Mouse (Mus musculus) CH12.LX (cell line): ENCODE measurements at regions not wholly inside any gene's neighbourhood (a gene's known extent, or its start where the extent isn't known, plus 50 kb on each side); places are given as distances from the start of the nearest gene placed in this dataset.

Source experiments
- CTCF ChIP-seq, 2 experiments: IDR thresholded peaks in 1 of 2; conservative IDR thresholded peaks in 1 of 2; 2 replicates each; pipeline ENCODE4 v1.5.1; 2011 to 2012; ENCODE audit warnings: low read depth in 2 of 2, low read length in 2 of 2, improper control_type of control experiment in 1 of 2, inconsistent platforms in 1 of 2, mild to moderate bottlenecking in 1 of 2, moderate library complexity in 1 of 2
- EP300 ChIP-seq: IDR thresholded peaks from 2 replicates; pipeline ENCODE4 v1.6.1; 2011; ENCODE audit warnings: low read length, improper control_type of control experiment
- JUND ChIP-seq: conservative IDR thresholded peaks from 2 replicates; pipeline ENCODE4 v1.6.1; 2011; ENCODE audit warnings: low read depth, low read length, improper control_type of control experiment
- MAX ChIP-seq: IDR thresholded peaks from 2 replicates; pipeline ENCODE4 v1.6.1; 2011; ENCODE audit warnings: low read length, improper control_type of control experiment
- MXI1 ChIP-seq: IDR thresholded peaks from 2 replicates; pipeline ENCODE4 v1.6.1; 2011; ENCODE audit warnings: mild to moderate bottlenecking, low read depth, low read length, improper control_type of control experiment
- PAX5 ChIP-seq: IDR thresholded peaks from 2 replicates; pipeline ENCODE4 v1.6.1; 2012; ENCODE audit warnings: low read length, inconsistent platforms, mixed read lengths
- POLR2A ChIP-seq: IDR thresholded peaks from 2 replicates; pipeline ENCODE4 v1.6.1; 2011; ENCODE audit warnings: low read depth, mild to moderate bottlenecking, improper control_type of control experiment, low read length
- TBP ChIP-seq: conservative IDR thresholded peaks from 2 replicates; pipeline ENCODE4 v1.6.1; 2011; ENCODE audit warnings: low read depth, low read length, improper control_type of control experiment
- ZC3H11A ChIP-seq: IDR thresholded peaks from 2 replicates; pipeline ENCODE4 v1.6.1; 2012; ENCODE audit warnings: low read depth, mild to moderate bottlenecking, inconsistent platforms, low read length, improper control_type of control experiment
- ZKSCAN1 ChIP-seq: IDR thresholded peaks from 2 replicates; pipeline ENCODE4 v1.6.1; 2012; ENCODE audit warnings: low read depth, inconsistent platforms, low read length, improper control_type of control experiment, borderline replicate concordance
- ZMIZ1 ChIP-seq: IDR thresholded peaks from 2 replicates; pipeline ENCODE4 v1.6.1; 2012; ENCODE audit warnings: low read depth, mild to moderate bottlenecking, inconsistent platforms, low read length, improper control_type of control experiment

GRCm38 (mm10) chr19:42668385-42669098, 55.9 kb upstream of the Loxl4 start:
- TF ChIP-seq ZKSCAN1, result no peak
- TF ChIP-seq CTCF (conservative IDR thresholded peaks at IDR 0.05 in 1 of 2, IDR thresholded peaks at IDR 0.05 in 1 of 2; ENCODE audit: low read depth in 2 of 2, low read length in 2 of 2), result no peak
- TF ChIP-seq ZC3H11A, result no peak
- no peak for TF ChIP-seq MXI1
- TF ChIP-seq PAX5, result no peak
- no peak for TF ChIP-seq JUND
- TF ChIP-seq EP300, result no peak
- no peak for TF ChIP-seq POLR2A
- TF ChIP-seq TBP, result no peak
- TF ChIP-seq MAX, result no peak
- TF ChIP-seq ZMIZ1, result no peak
